Mouse (Mus musculus) olfactory bulb, adult 2 months (tissue): ENCODE data around the gene Rhag.

Source experiments
- CTCF ChIP-seq: fragments of 200-500 bp; IDR thresholded peaks from 2 replicates; pipeline ENCODE4 v1.5.1; 2012; ENCODE audit warnings: low read depth, mild to moderate bottlenecking, low read length, moderate library complexity; ENCODE audit not compliant: insufficient read depth
- POLR2A ChIP-seq: fragments of 200-500 bp; IDR thresholded peaks from 2 replicates; pipeline ENCODE4 v1.6.1; 2012; ENCODE audit warnings: mild to moderate bottlenecking, low read depth, low read length, moderate library complexity; ENCODE audit not compliant: insufficient read depth

- TF ChIP-seq CTCF (no peak), POLR2A (no peak)
Measured at GRCm38 (mm10) chr17:40806953-40807572, 3.9 kb upstream of the Rhag start, which contains the start of gene Crisp2.
